Mouse (Mus musculus) embryonic fibroblast, embryonic 13.5 days (primary cell): ENCODE results near the gene Zfp764.
"Not testable (repeated sequence)": the region's sequence is repeated elsewhere in the genome, so short reads cannot be mapped to it uniquely, and the experiment has no call there.

Source experiments
- CTCF ChIP-seq: IDR thresholded peaks from 2 replicates; pipeline ENCODE4 v1.5.1; 2011; ENCODE audit warnings: mild to moderate bottlenecking, control low read depth, low read length, moderate library complexity, borderline replicate concordance; ENCODE audit not compliant: insufficient read depth
- POLR2A ChIP-seq: IDR thresholded peaks from 2 replicates; pipeline ENCODE4 v1.6.1; 2011; ENCODE audit warnings: low read depth, mild to moderate bottlenecking, control low read depth, low read length, moderate library complexity

DNA sequence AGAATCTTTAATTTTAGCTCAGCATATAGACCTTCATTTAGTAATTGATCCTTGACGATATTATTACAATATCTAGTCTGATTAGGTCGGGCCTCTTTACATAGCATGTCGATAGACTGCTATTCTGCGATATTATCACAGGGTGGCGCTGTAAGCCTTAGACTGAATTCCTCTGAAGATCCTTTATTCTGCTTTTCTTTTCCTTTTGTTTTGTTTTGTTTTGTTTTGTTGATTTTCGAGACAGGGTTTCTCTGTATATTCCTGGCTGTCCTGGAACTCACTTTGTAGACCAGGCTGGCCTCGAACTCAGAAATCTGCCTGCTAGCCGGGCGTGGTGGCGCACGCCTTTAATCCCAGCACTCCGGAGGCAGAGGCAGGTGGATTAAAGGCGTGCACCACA, 44.2 kb downstream of the Zfp764 start:
- not testable (repeated sequence) for TF ChIP-seq CTCF, POLR2A
